Mouse (Mus musculus) limb, embryonic 14.5 days (tissue): ENCODE measurements at regions not wholly inside any gene's neighbourhood (a gene's known extent, or its start where the extent isn't known, plus 50 kb on each side); places are given as distances from the start of the nearest gene placed in this dataset.

Experiments used
- ATAC-seq: fragments of 200-750 bp; cut with Nextera tagmentation; 2 replicates; pipeline ENCODE4 v1.8.0; 2017; ENCODE audit warnings: low read depth, moderate number of reproducible peaks, moderate TSS enrichment; ENCODE audit not compliant: low FRiP score
- DNase-seq: peaks from one replicate; pipeline ENCODE4 v3.0.0-alpha.2; 2015; ENCODE audit warnings: low spot score
- H3K27ac ChIP-seq: fragments of 300-500 bp; sonication (generic); replicated peaks from 2 replicates; pipeline ENCODE4 v1.5.1; 2014; ENCODE audit warnings: low read depth, mild to moderate bottlenecking, low read length, moderate library complexity, mixed read lengths
- H3K27me3 ChIP-seq: fragments of 300-500 bp; sonication (generic); 2 replicates; pipeline ENCODE4 v1.6.1; 2014; ENCODE audit warnings: low read length, mixed read lengths; ENCODE audit not compliant: control insufficient read depth, insufficient read depth
- H3K36me3 ChIP-seq: fragments of 300-500 bp; sonication (generic); 2 replicates; pipeline ENCODE4 v1.6.1; 2014; ENCODE audit warnings: mild to moderate bottlenecking, low read length, moderate library complexity, mixed read lengths; ENCODE audit not compliant: control insufficient read depth, insufficient read depth
- H3K4me1 ChIP-seq: fragments of 300-500 bp; sonication (generic); 2 replicates; pipeline ENCODE4 v1.6.1; 2014; ENCODE audit warnings: antibody characterized with exemption, low read length, mixed read lengths; ENCODE audit not compliant: control insufficient read depth, insufficient read depth
- H3K4me2 ChIP-seq: fragments of 300-500 bp; sonication (generic); replicated peaks from 2 replicates; pipeline ENCODE4 v1.6.1; 2014; ENCODE audit warnings: low read depth, mild to moderate bottlenecking, low read length, moderate library complexity; ENCODE audit not compliant: severe bottlenecking
- H3K4me3 ChIP-seq: fragments of 300-500 bp; sonication (generic); replicated peaks from 2 replicates; pipeline ENCODE4 v1.5.1; 2014; ENCODE audit warnings: low read length
- H3K9ac ChIP-seq: fragments of 300-500 bp; sonication (generic); 2 replicates; pipeline ENCODE4 v1.6.1; 2014; ENCODE audit warnings: mild to moderate bottlenecking, low read depth, low read length, moderate library complexity; ENCODE audit not compliant: severe bottlenecking
- H3K9me3 ChIP-seq: fragments of 300-500 bp; sonication (generic); 2 replicates; pipeline ENCODE4 v1.6.1; 2016; ENCODE audit warnings: low read length; ENCODE audit not compliant: control insufficient read depth
- POLR2A ChIP-seq: fragments of 200-500 bp; IDR thresholded peaks from 2 replicates; pipeline ENCODE4 v1.8.0; 2012; ENCODE audit warnings: inconsistent platforms, mild to moderate bottlenecking, moderate library complexity, borderline replicate concordance; ENCODE audit not compliant: insufficient read depth, insufficient read length; ENCODE audit errors: extremely low read depth
- whole genome bisulfite sequencing: fragments of 180-500 bp; shearing (Covaris S2); extraction: QIAGEN DNeasy Blood & Tissue Kit; methylation state at CpG from one replicate; pipeline ENCODE4 v1.1.7; 2014; 5-methylcytosine and 5-hydroxymethylcytosine counted together

GRCm38 (mm10) chr16:12904937-12905336, 204.5 kb upstream of the Ercc4 start:
- no peak overlapping the region for H3K27ac ChIP-seq
- H3K4me1 ChIP-seq = no peaks in the 10 kb centered on the region
- ATAC-seq (no peak), DNase-seq (no peak)
- no peak for TF ChIP-seq POLR2A
- H3K9me3 ChIP-seq = no peaks in the 10 kb centered on the region
- no peak overlapping the region for H3K9ac ChIP-seq
- no peaks in the 10 kb centered on the region for H3K27me3 ChIP-seq
- 48% methylated on average over 1 of the region's 1 CpGs for WGBS
- H3K36me3 ChIP-seq = no peaks in the 10 kb centered on the region
- no peak overlapping the region for H3K4me3 ChIP-seq
- no peak overlapping the region for H3K4me2 ChIP-seq

DNA sequence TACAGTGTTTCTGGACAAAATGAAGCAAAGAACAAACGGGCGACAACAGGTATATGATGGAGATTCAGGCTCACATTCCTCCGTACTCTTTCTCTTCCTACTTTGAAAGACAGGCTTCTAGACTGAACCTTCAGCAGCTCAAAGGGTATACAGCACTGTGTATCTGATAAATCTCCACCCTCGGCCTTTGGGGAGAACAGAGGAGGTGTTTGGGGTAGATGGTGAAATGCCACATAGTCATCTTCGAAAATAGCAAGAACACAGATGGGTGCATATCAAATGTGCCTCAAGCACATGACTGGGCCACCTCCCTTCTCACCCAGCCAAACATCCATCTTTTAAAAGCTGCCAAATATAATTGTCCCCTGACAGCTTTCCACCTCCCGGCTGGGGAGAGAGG, 184.8 kb upstream of the Ercc4 start:
- DNase-seq = no peak
- Histone ChIP-seq H3K27me3 (no peaks in the 10 kb centered on the region), H3K4me1 (no peaks in the 10 kb centered on the region), H3K9me3 (no peaks in the 10 kb centered on the region), H3K9ac (no peak overlapping the region), H3K36me3 (no peaks in the 10 kb centered on the region), H3K27ac (no peak overlapping the region), H3K4me2 (no peak overlapping the region), H3K4me3 (no peak overlapping the region)
- ATAC-seq = no peak
- TF ChIP-seq POLR2A = no peak
- WGBS = 88% methylated on average over 6 of the region's 6 CpGs

DNA sequence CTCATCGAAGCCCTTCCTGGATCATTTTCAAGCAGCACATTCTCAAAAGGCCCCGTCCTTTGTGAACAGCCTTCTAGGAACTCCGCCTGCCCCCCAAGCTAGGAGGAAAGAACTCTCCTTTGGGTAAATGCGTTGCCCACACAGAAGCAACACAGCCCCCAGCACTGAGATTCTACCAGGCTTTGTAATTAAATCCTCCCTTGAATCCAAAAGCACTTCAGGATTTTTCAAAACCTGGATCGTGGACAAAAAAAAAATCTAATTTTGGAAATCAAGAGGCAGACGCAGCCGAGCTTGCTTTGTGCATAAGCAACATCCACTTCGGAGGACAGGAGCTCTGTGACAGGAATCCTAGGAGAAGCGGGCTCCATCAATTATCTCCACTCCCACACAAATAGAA, 183.6 kb upstream of the Ercc4 start:
- WGBS = 85% methylated on average over 9 of the region's 9 CpGs
- Histone ChIP-seq H3K36me3 (no peaks in the 10 kb centered on the region), H3K4me1 (no peaks in the 10 kb centered on the region), H3K9ac (no peak overlapping the region), H3K9me3 (no peaks in the 10 kb centered on the region), H3K27ac (no peak overlapping the region), H3K4me3 (no peak overlapping the region), H3K27me3 (no peaks in the 10 kb centered on the region), H3K4me2 (no peak overlapping the region)
- TF ChIP-seq POLR2A = no peak
- no peak for ATAC-seq
- no peak for DNase-seq

GRCm38 (mm10) chr16:12931111-12931510, 178.4 kb upstream of the Ercc4 start:
- Histone ChIP-seq H3K4me3 (no peak overlapping the region), H3K9me3 (no peaks in the 10 kb centered on the region), H3K27me3 (no peaks in the 10 kb centered on the region), H3K27ac (no peak overlapping the region), H3K9ac (no peak overlapping the region), H3K36me3 (no peaks in the 10 kb centered on the region), H3K4me2 (no peak overlapping the region), H3K4me1 (no peaks in the 10 kb centered on the region)
- DNase-seq = no peak
- ATAC-seq = no peak
- no peak for TF ChIP-seq POLR2A
- WGBS = 81% methylated on average over 5 of the region's 6 CpGs

DNA sequence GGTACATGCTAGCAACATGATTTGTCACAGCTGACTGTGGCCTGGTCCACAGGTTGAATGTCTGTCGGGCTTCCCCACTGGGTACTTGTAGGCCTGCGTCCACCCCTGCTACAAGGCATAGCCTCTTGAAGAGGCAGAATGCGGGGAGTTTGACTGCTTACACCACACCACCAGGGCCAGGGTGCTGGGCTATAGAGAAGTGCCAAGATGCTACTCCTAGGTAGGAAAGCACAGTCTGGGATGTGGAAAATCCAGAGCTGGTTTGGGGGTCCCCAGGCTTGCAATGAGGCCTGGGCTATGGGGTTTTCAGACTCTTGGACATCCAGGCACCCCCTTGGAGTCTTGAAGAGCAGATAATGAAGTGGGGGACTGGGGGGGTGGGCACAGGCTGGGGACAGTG, 176.5 kb upstream of the Ercc4 start:
- no peak for TF ChIP-seq POLR2A
- Histone ChIP-seq H3K4me3 (no peak overlapping the region), H3K9me3 (no peaks in the 10 kb centered on the region), H3K27ac (no peak overlapping the region), H3K27me3 (no peaks in the 10 kb centered on the region), H3K9ac (no peak overlapping the region), H3K4me2 (no peak overlapping the region), H3K36me3 (no peaks in the 10 kb centered on the region), H3K4me1 (no peaks in the 10 kb centered on the region)
- DNase-seq (no peak), ATAC-seq (no peak)
- 95% methylated on average over 3 of the region's 3 CpGs for WGBS

DNA sequence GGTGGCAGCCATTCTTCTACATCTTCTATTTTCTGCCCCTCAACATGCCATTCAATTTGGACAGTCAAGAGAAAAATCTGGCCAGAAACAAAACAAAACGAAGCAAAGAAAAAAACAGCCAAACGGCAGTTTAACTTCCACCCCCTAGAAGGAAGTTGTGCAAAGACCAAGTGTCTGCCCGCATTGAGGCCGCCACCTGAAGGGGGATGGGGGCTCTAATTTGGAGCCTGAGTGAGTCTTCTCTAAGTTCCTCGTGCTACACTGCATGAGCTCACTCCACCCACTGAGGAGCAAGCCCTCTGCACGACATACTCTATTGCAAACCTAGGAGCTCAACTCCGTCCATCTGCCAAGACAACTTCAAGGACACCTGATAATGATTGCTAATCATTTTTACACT, 174.9 kb upstream of the Ercc4 start:
- TF ChIP-seq POLR2A = no peak
- no peaks in the 10 kb centered on the region for H3K27me3 ChIP-seq
- no peaks in the 10 kb centered on the region for H3K36me3 ChIP-seq
- 77% methylated on average over 7 of the region's 7 CpGs for WGBS
- H3K27ac ChIP-seq = no peak overlapping the region
- no peak overlapping the region for H3K9ac ChIP-seq
- no peak overlapping the region for H3K4me3 ChIP-seq
- no peaks in the 10 kb centered on the region for H3K9me3 ChIP-seq
- no peak for DNase-seq
- no peaks in the 10 kb centered on the region for H3K4me1 ChIP-seq
- no peak overlapping the region for H3K4me2 ChIP-seq
- ATAC-seq = no peak
